Mouse (Mus musculus) forebrain, embryonic 16.5 days (tissue): Measurements from ENCODE around the gene Entpd8. TPM values are rescaled to one million over a fixed set of nuclear protein-coding genes. Genes with fewer than 3 reads are reported as not detected.

Source experiments
- ATAC-seq: fragments of 200-750 bp; cut with Nextera tagmentation; 2 replicates; pipeline ENCODE4 v1.8.0; 2017; ENCODE audit warnings: mild to moderate bottlenecking, moderate library complexity
- H3K27ac ChIP-seq: fragments of 300-500 bp; sonication (generic); 2 replicates; pipeline ENCODE4 v1.5.1; 2014; ENCODE audit warnings: low read length, control low read depth
- H3K27me3 ChIP-seq: fragments of 300-500 bp; sonication (generic); replicated peaks from 2 replicates; pipeline ENCODE4 v1.6.1; 2014; ENCODE audit warnings: low read length; ENCODE audit not compliant: control insufficient read depth, insufficient read depth
- H3K36me3 ChIP-seq: fragments of 300-500 bp; sonication (generic); 2 replicates; pipeline ENCODE4 v1.6.1; 2014; ENCODE audit not compliant: control insufficient read depth, insufficient read depth
- H3K4me1 ChIP-seq: fragments of 300-500 bp; sonication (generic); replicated peaks from 2 replicates; pipeline ENCODE4 v1.6.1; 2014; ENCODE audit warnings: low read length; ENCODE audit not compliant: control insufficient read depth, insufficient read depth
- H3K4me2 ChIP-seq: fragments of 300-500 bp; sonication (generic); 2 replicates; pipeline ENCODE4 v1.6.1; 2014; ENCODE audit warnings: mild to moderate bottlenecking, low read length, control low read depth
- H3K4me3 ChIP-seq: fragments of 300-500 bp; sonication (generic); replicated peaks from 2 replicates; pipeline ENCODE4 v1.5.1; 2014; ENCODE audit warnings: mild to moderate bottlenecking, low read length, control low read depth
- H3K9ac ChIP-seq: fragments of 300-500 bp; sonication (generic); replicated peaks from 2 replicates; pipeline ENCODE4 v1.6.1; 2014; ENCODE audit warnings: low read depth, low read length, control low read depth
- H3K9me3 ChIP-seq: fragments of 300-500 bp; sonication (generic); 2 replicates; pipeline ENCODE4 v1.6.1; 2016; ENCODE audit warnings: low read length; ENCODE audit not compliant: control insufficient read depth
- WGBS: fragments of 180-500 bp; shearing (Covaris S2); extraction: QIAGEN DNeasy Blood & Tissue Kit; methylation state at CpG from one replicate; pipeline ENCODE4 v1.1.7; 2014; 5-methylcytosine and 5-hydroxymethylcytosine counted together
- polyA plus RNA-seq: library from polyadenylated mRNA; unstranded; fragments of >200 nt; fragmentation: Nextera tagmentation; extraction: Ambion mirVana; gene quantifications from 2 replicates; pipeline ENCODE4 v1.2.1, GENCODE M21; 2015

Gene Entpd8
- polyA plus RNA-seq, 1 experiment from 2014 or later, result not detected

GRCm38 (mm10) chr2:25058926-25059325 is 21.2 kb upstream of the Entpd8 start:
- H3K4me3 ChIP-seq, result no peak overlapping the region
- no peak overlapping the region for H3K27ac ChIP-seq
- no peak overlapping the region for H3K9ac ChIP-seq
- 78% methylated on average over 7 of the region's 7 CpGs for WGBS
- H3K4me2 ChIP-seq, result no peak overlapping the region
- H3K27me3 ChIP-seq, result no peaks in the 10 kb centered on the region
- ATAC-seq, result no peak
- no peaks in the 10 kb centered on the region for H3K9me3 ChIP-seq
- H3K4me1 ChIP-seq, result peaks cover 17% of the 10 kb centered on the region
- H3K36me3 ChIP-seq, result peaks cover 18% of the 10 kb centered on the region

DNA sequence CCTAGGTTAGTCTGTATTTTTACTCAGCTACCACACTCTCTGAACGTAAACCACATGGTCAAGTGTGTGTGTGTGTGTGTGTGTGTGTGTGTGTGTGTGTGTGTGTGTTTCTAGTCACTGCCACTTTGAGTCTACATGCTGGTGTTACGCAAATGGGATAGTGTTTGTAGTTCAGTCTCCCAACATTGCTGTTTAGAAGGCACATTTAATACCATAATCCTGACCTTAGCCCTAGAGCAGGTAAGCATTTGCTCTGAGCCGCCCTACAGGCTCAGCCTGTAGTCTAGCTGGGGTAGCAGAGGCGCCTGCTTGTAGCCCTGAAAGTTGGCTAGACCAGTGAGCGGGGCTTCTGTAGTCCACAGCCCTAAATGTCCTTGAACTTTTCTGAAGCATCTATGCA is 16.6 kb upstream of the Entpd8 start:
- Histone ChIP-seq H3K9ac (no peak overlapping the region), H3K27me3 (no peaks in the 10 kb centered on the region), H3K4me3 (no peak overlapping the region), H3K36me3 (peaks cover 17% of the 10 kb centered on the region), H3K9me3 (no peaks in the 10 kb centered on the region), H3K4me2 (no peak overlapping the region), H3K4me1 (no peaks in the 10 kb centered on the region), H3K27ac (no peak overlapping the region)
- WGBS, result 95% methylated on average over 5 of the region's 5 CpGs
- no peak for ATAC-seq

GRCm38 (mm10) chr2:25064285-25064684 is 15.8 kb upstream of the Entpd8 start:
- ATAC-seq, result no peak
- H3K27ac ChIP-seq, result no peak overlapping the region
- H3K9me3 ChIP-seq, result no peaks in the 10 kb centered on the region
- no peaks in the 10 kb centered on the region for H3K27me3 ChIP-seq
- H3K4me1 ChIP-seq, result no peaks in the 10 kb centered on the region
- H3K36me3 ChIP-seq, result peaks cover 15% of the 10 kb centered on the region
- WGBS, result 96% methylated on average over 1 of the region's 1 CpGs
- H3K9ac ChIP-seq, result no peak overlapping the region
- H3K4me2 ChIP-seq, result no peak overlapping the region
- no peak overlapping the region for H3K4me3 ChIP-seq

- Histone ChIP-seq H3K27me3 (no peaks in the 10 kb centered on the region), H3K4me3 (no peak overlapping the region), H3K36me3 (peaks cover 11% of the 10 kb centered on the region; the same call in 1 of the 2 replicates), H3K9me3 (no peaks in the 10 kb centered on the region), H3K9ac (no peak overlapping the region), H3K4me1 (no peaks in the 10 kb centered on the region), H3K4me2 (no peak overlapping the region), H3K27ac (no peak overlapping the region)
- no peak for ATAC-seq
These were observed 14.6 kb upstream of the Entpd8 start for GRCm38 (mm10) chr2:25065537-25065936.

- ATAC-seq, result no peak
- Histone ChIP-seq H3K9ac (no peak overlapping the region), H3K36me3 (peaks cover 5% of the 10 kb centered on the region; the same call in 1 of the 2 replicates), H3K27me3 (no peaks in the 10 kb centered on the region), H3K4me3 (no peak overlapping the region), H3K4me2 (no peak overlapping the region), H3K4me1 (no peaks in the 10 kb centered on the region), H3K27ac (no peak overlapping the region), H3K9me3 (no peaks in the 10 kb centered on the region)
- WGBS, result 75% methylated on average over 4 of the region's 4 CpGs
These were observed 13.6 kb upstream of the Entpd8 start for GRCm38 (mm10) chr2:25066552-25066951.

DNA sequence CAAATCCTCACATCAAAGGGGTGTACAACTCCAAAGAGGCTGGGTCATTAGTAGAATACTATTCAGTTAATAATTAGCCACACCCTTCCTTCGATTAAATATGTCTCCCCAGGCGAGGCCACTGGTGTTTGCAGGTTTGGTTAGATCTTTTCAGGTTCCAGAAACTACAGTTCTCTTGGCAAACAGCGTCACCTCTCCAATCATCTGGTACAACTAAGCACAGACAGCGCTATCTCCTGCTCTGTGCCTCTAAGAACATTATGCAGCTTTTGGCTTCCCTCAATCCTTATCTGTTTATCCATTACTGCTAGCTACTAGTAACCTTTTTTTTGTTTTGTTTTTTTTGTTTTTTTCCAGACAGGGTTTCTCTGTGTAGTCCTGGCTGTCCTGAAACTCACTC is 10.6 kb upstream of the Entpd8 start:
- no peaks in the 10 kb centered on the region for H3K27me3 ChIP-seq
- 66% methylated on average over 4 of the region's 4 CpGs for WGBS
- ATAC-seq, result no peak
- H3K36me3 ChIP-seq, result no peaks in the 10 kb centered on the region
- no peaks in the 10 kb centered on the region for H3K4me1 ChIP-seq
- H3K9me3 ChIP-seq, result no peaks in the 10 kb centered on the region
- no peak overlapping the region for H3K4me2 ChIP-seq
- no peak overlapping the region for H3K27ac ChIP-seq
- H3K9ac ChIP-seq, result no peak overlapping the region
- H3K4me3 ChIP-seq, result no peak overlapping the region

DNA sequence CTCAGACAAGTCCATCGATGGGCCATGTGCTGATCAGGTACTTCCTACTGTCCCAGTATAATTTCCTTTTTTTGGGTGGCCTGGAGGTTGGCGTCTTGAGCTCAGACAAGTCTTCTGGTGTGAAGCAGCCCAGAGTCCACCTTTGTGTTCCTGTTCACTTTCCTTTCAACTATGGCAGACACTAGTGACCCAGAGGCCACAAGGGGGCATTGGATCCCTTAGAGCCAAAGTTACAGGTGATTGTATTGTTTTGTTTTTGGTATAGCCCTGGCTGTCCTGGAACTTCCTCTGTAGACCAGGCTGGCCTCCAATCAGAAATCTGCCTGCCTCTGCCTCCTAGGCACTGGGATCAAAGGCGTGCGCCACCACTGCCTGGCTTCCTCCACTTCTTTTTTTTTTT is 7.7 kb upstream of the Entpd8 start:
- ATAC-seq, result no peak
- H3K9ac ChIP-seq, result no peak overlapping the region
- 92% methylated on average over 4 of the region's 4 CpGs for WGBS
- no peaks in the 10 kb centered on the region for H3K4me1 ChIP-seq
- no peaks in the 10 kb centered on the region for H3K27me3 ChIP-seq
- no peaks in the 10 kb centered on the region for H3K36me3 ChIP-seq
- H3K4me2 ChIP-seq, result no peak overlapping the region
- H3K27ac ChIP-seq, result no peak overlapping the region
- H3K4me3 ChIP-seq, result no peak overlapping the region
- H3K9me3 ChIP-seq, result no peaks in the 10 kb centered on the region

DNA sequence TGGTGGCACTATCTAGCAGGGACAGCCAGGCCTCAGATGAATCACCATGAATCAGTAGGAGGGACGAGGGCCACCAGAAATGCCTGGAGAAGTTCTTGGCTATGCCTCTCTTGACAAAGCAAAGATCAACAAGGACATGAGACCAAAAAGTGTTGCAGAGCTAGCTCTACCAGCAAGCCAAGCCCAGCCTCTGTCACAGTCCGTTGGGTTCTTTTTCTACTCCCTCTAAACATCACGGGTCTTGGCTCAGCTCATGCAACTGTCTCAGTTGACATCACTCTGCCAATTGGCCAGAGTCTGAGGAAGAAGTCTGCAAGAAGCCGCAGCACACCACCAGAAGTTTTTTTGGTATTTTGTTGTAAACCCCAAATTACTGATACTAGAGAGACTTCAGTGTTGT is 4.6 kb upstream of the Entpd8 start:
- ATAC-seq, result no peak

DNA sequence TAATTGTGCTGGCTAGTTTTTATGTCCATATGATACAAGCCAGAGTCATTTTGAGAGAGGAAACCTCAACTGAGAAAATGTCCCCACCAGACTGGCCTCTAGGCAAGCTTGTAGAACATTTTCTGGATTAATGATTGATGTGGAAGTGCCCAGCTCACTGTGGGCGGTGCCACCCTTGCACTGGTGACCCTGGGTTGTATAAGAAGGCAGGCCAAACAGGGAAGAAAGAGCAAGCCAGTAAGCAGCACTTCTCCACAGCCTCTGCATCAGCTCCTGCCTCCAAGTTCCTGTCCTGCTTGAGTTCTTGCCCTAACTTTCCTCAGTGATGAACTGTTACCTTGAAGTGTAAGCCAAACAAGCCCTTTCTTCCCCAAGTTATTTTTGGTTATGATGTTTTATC is 1.1 kb upstream of the Entpd8 start:
- no peak for ATAC-seq
- no peak overlapping the region for H3K27ac ChIP-seq
- WGBS, result 88% methylated on average over 1 of the region's 1 CpGs
- no peaks in the 10 kb centered on the region for H3K36me3 ChIP-seq
- no peaks in the 10 kb centered on the region for H3K27me3 ChIP-seq
- no peak overlapping the region for H3K4me2 ChIP-seq
- H3K4me3 ChIP-seq, result no peak overlapping the region
- no peaks in the 10 kb centered on the region for H3K9me3 ChIP-seq
- no peaks in the 10 kb centered on the region for H3K4me1 ChIP-seq
- H3K9ac ChIP-seq, result no peak overlapping the region

More for the DNA sequence above, 4.6 kb upstream of the Entpd8 start:
- no peak overlapping the region for H3K4me3 ChIP-seq
- no peak overlapping the region for H3K27ac ChIP-seq
- no peaks in the 10 kb centered on the region for H3K4me1 ChIP-seq
- WGBS, result 67% methylated on average over 4 of the region's 4 CpGs
- H3K9ac ChIP-seq, result no peak overlapping the region
- no peak overlapping the region for H3K4me2 ChIP-seq
- no peaks in the 10 kb centered on the region for H3K27me3 ChIP-seq
- H3K9me3 ChIP-seq, result no peaks in the 10 kb centered on the region
- no peaks in the 10 kb centered on the region for H3K36me3 ChIP-seq

DNA sequence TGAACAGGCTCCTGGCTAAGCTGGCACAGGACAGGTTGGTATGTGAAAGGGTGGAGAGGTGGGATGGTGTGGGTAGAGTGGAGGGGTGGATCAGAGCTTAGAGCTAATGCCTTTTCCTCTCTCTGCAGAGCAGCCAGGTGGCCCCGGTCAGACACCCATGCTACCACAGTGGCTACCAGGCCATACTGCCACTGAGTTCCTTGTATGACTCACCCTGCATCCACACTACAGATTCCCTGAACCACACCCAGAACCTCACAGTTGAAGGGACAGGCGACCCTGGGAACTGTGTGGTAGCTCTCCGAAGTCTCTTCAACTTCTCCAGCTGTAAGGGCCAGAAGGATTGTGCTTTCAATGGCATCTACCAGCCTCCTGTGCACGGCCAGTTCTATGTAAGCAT is 3.6 kb downstream of the Entpd8 start:
- 78% methylated on average over 4 of the region's 4 CpGs for WGBS
- H3K36me3 ChIP-seq, result no peaks in the 10 kb centered on the region
- no peak overlapping the region for H3K9ac ChIP-seq
- H3K27ac ChIP-seq, result no peak overlapping the region
- H3K27me3 ChIP-seq, result no peaks in the 10 kb centered on the region
- no peak overlapping the region for H3K4me3 ChIP-seq
- no peaks in the 10 kb centered on the region for H3K4me1 ChIP-seq
- no peaks in the 10 kb centered on the region for H3K9me3 ChIP-seq
- ATAC-seq, result no peak
- H3K4me2 ChIP-seq, result no peak overlapping the region
